Mouse (Mus musculus) liver, embryonic 14.5 days (tissue): ENCODE results near the gene Acsl5. TPM values are rescaled to one million over a fixed set of nuclear protein-coding genes. Genes with fewer than 3 reads are reported as not detected.

Source experiments
- ATAC-seq: fragments of 200-750 bp; cut with Nextera tagmentation; 2 replicates; pipeline ENCODE4 v1.8.0; 2017; ENCODE audit warnings: moderate number of reproducible peaks, mild to moderate bottlenecking, moderate library complexity; ENCODE audit not compliant: insufficient read depth
- DNase-seq, 3 experiments: peaks; one replicate each; pipeline ENCODE4 v3.0.0-alpha.2; 2012 to 2013; ENCODE audit warnings: low read depth in 3 of 3, low spot score in 3 of 3
- H3K27ac ChIP-seq: fragments of 300-500 bp; sonication (generic); 2 replicates; pipeline ENCODE4 v1.5.1; 2014; ENCODE audit warnings: moderate library complexity, mild to moderate bottlenecking, control low read depth, inconsistent platforms
- H3K27me3 ChIP-seq: fragments of 300-500 bp; sonication (generic); 2 replicates; pipeline ENCODE4 v1.6.1; 2014; ENCODE audit warnings: mild to moderate bottlenecking, low read length, moderate library complexity; ENCODE audit not compliant: control insufficient read depth, insufficient read depth
- H3K36me3 ChIP-seq: fragments of 300-500 bp; sonication (generic); replicated peaks from 2 replicates; pipeline ENCODE4 v1.6.1; 2014; ENCODE audit warnings: low read depth; ENCODE audit not compliant: control insufficient read depth, insufficient read depth
- H3K4me1 ChIP-seq, 2 experiments: fragments of 200-500 bp in 1 of 2; fragments of 300-500 bp in 1 of 2; sonication (generic) in 1 of 2; replicated peaks; 2 replicates each; pipeline ENCODE4 v1.6.1; 2012 to 2014; ENCODE audit warnings: antibody characterized with exemption in 1 of 2, inconsistent platforms in 1 of 2, low read length in 1 of 2; ENCODE audit not compliant: control insufficient read depth in 2 of 2, insufficient read depth in 2 of 2
- H3K4me2 ChIP-seq: fragments of 300-500 bp; sonication (generic); 2 replicates; pipeline ENCODE4 v1.6.1; 2014; ENCODE audit warnings: low read depth, mild to moderate bottlenecking, control low read depth, moderate library complexity
- H3K4me3 ChIP-seq, 2 experiments: fragments of 200-500 bp in 1 of 2; fragments of 300-500 bp in 1 of 2; sonication (generic) in 1 of 2; 2 replicates each; pipeline ENCODE4 v1.5.1; 2012 to 2014; ENCODE audit warnings: low read depth in 2 of 2, low read length in 2 of 2, mild to moderate bottlenecking in 2 of 2, control low read depth in 1 of 2, inconsistent platforms in 1 of 2, moderate library complexity in 1 of 2; ENCODE audit not compliant: insufficient read depth in 1 of 2
- H3K9ac ChIP-seq: fragments of 300-500 bp; sonication (generic); replicated peaks from 2 replicates; pipeline ENCODE4 v1.6.1; 2014; ENCODE audit warnings: mild to moderate bottlenecking, control low read depth, moderate library complexity
- H3K9me3 ChIP-seq: fragments of 300-500 bp; sonication (generic); 2 replicates; pipeline ENCODE4 v1.6.1; 2016; ENCODE audit warnings: low read length, mixed read lengths; ENCODE audit not compliant: control insufficient read depth
- CTCF ChIP-seq: IDR thresholded peaks from 2 replicates; pipeline ENCODE4 v1.5.1; 2016; ENCODE audit warnings: antibody characterized with exemption, low read depth, control low read depth
- EP300 ChIP-seq: IDR thresholded peaks from 2 replicates; pipeline ENCODE4 v1.6.1; 2016; ENCODE audit warnings: antibody characterized with exemption, low read depth
- WGBS: fragments of 180-500 bp; shearing (Covaris S2); extraction: QIAGEN DNeasy Blood & Tissue Kit; methylation state at CpG from one replicate; pipeline ENCODE4 v1.1.7; 2014; ENCODE audit not compliant: insufficient replicate concordance; 5-methylcytosine and 5-hydroxymethylcytosine counted together
- polyA plus RNA-seq, 2 experiments: library from polyadenylated mRNA; depleted of rRNA in 1 of 2; stranded (reverse) in 1 of 2; unstranded in 1 of 2; fragments of >200 nt; fragmentation: Nextera tagmentation in 1 of 2; extraction: Ambion mirVana in 1 of 2; gene quantifications; 2 replicates each; pipeline versions ENCODE4 v1.2.1 to v1.2.3; 2012 to 2014

Acsl5 gene
- polyA plus RNA-seq, 2 experiments: 50.3 to 117 TPM

GRCm38 (mm10) chr19:55217365-55217764 is 34.4 kb upstream of the Acsl5 start:
- TF ChIP-seq CTCF: no peak
- TF ChIP-seq EP300: no peak
- 72% methylated on average over 9 of the region's 9 CpGs for WGBS
- ATAC-seq (no peak), DNase-seq (no peak)
- H3K4me1 ChIP-seq: peaks cover 17 to 27% of the 10 kb centered on the region in 2 experiments
- no peak overlapping the region for H3K4me3 ChIP-seq
- no peak overlapping the region; the same call in 1 of the 2 replicates for H3K27ac ChIP-seq
- H3K27me3 ChIP-seq: no peaks in the 10 kb centered on the region
- peak overlapping the region; percentile 89 for H3K4me2 ChIP-seq
- H3K9me3 ChIP-seq: no peaks in the 10 kb centered on the region
- H3K9ac ChIP-seq: no peak overlapping the region
- no peaks in the 10 kb centered on the region for H3K36me3 ChIP-seq

GRCm38 (mm10) chr19:55218192-55218739 is 33.5 kb upstream of the Acsl5 start:
- TF ChIP-seq CTCF (peak; percentile 90), EP300 (no peak)
- no peaks in the 10 kb centered on the region for H3K36me3 ChIP-seq
- H3K4me2 ChIP-seq: peak overlapping the region; percentile 89
- 2% methylated on average over 20 of the region's 20 CpGs for WGBS
- H3K9ac ChIP-seq: peak overlapping the region; percentile 71
- H3K27me3 ChIP-seq: no peaks in the 10 kb centered on the region
- H3K27ac ChIP-seq: peak overlapping the region; percentile 96
- peaks cover 17 to 27% of the 10 kb centered on the region in 2 experiments for H3K4me1 ChIP-seq
- peak overlapping the region; percentile 47 to 87 for H3K4me3 ChIP-seq
- peak; percentile 72 to 80 (median 74) for DNase-seq
- no peaks in the 10 kb centered on the region for H3K9me3 ChIP-seq
- ATAC-seq: peak; percentile 69

- H3K36me3 ChIP-seq: no peaks in the 10 kb centered on the region
These were observed 33.0 kb upstream of the Acsl5 start for GRCm38 (mm10) chr19:55218741-55219221.

GRCm38 (mm10) chr19:55219359-55219758 is 32.4 kb upstream of the Acsl5 start:
- DNase-seq (no peak), ATAC-seq (peak; percentile 25)
- WGBS: 27% methylated on average over 8 of the region's 8 CpGs
- peak overlapping the region; percentile 96 for H3K27ac ChIP-seq
- H3K36me3 ChIP-seq: no peaks in the 10 kb centered on the region
- H3K9ac ChIP-seq: peak overlapping the region; percentile 71
- TF ChIP-seq CTCF (no peak), EP300 (no peak)
- peak overlapping the region in 1 of 2 experiments; percentile 47; a peak in 2 of 4 replicates for H3K4me3 ChIP-seq
- peaks cover 17 to 27% of the 10 kb centered on the region in 2 experiments for H3K4me1 ChIP-seq
- H3K4me2 ChIP-seq: peak overlapping the region; percentile 89
- H3K9me3 ChIP-seq: no peaks in the 10 kb centered on the region
- no peaks in the 10 kb centered on the region for H3K27me3 ChIP-seq

More at GRCm38 (mm10) chr19:55218741-55219221, 33.0 kb upstream of the Acsl5 start:
- TF ChIP-seq CTCF (no peak), EP300 (peak; percentile 94)
- no peaks in the 10 kb centered on the region for H3K27me3 ChIP-seq
- peak overlapping the region; percentile 71 for H3K9ac ChIP-seq
- DNase-seq: peak; percentile 89 to 90 (median 90)
- H3K4me2 ChIP-seq: peak overlapping the region; percentile 89
- peak; percentile 95 for ATAC-seq
- H3K4me3 ChIP-seq: peak overlapping the region; percentile 47 to 87
- H3K27ac ChIP-seq: peak overlapping the region; percentile 96
- H3K4me1 ChIP-seq: peaks cover 17 to 27% of the 10 kb centered on the region in 2 experiments
- 4% methylated on average over 12 of the region's 12 CpGs for WGBS
- H3K9me3 ChIP-seq: no peaks in the 10 kb centered on the region

GRCm38 (mm10) chr19:55221208-55221607 is 30.5 kb upstream of the Acsl5 start:
- Histone ChIP-seq H3K9me3 (no peaks in the 10 kb centered on the region), H3K4me3 (no peak overlapping the region), H3K9ac (no peak overlapping the region), H3K27me3 (no peaks in the 10 kb centered on the region), H3K27ac (no peak overlapping the region), H3K36me3 (no peaks in the 10 kb centered on the region), H3K4me2 (no peak overlapping the region), H3K4me1 (peaks cover 17 to 27% of the 10 kb centered on the region in 2 experiments)
- ATAC-seq: no peak
- 72% methylated on average over 6 of the region's 6 CpGs for WGBS
- no peak for TF ChIP-seq CTCF
- TF ChIP-seq EP300: no peak
- DNase-seq: no peak
